Mouse (Mus musculus): ENCODE results near the gene Olfr167.
"Not testable (repeated sequence)": the region's sequence is repeated elsewhere in the genome, so short reads cannot be mapped to it uniquely, and the experiment has no call there.

GRCm38 (mm10) chr16:19552246-19552645 lies 30.2 kb upstream of the Olfr167 start:
- TF ChIP-seq EP300 (optimal IDR thresholded peaks at IDR 0.05); CTCF (IDR thresholded peaks at IDR 0.05; ENCODE audit: low read depth): not testable (repeated sequence)
